Mouse (Mus musculus) olfactory bulb, adult 2 months (tissue): ENCODE data around the gene Col15a1.

Experiments
- CTCF ChIP-seq: fragments of 200-500 bp; IDR thresholded peaks from 2 replicates; pipeline ENCODE4 v1.5.1; 2012; ENCODE audit warnings: low read depth, mild to moderate bottlenecking, low read length, moderate library complexity; ENCODE audit not compliant: insufficient read depth
- POLR2A ChIP-seq: fragments of 200-500 bp; IDR thresholded peaks from 2 replicates; pipeline ENCODE4 v1.6.1; 2012; ENCODE audit warnings: mild to moderate bottlenecking, low read depth, low read length, moderate library complexity; ENCODE audit not compliant: insufficient read depth

DNA sequence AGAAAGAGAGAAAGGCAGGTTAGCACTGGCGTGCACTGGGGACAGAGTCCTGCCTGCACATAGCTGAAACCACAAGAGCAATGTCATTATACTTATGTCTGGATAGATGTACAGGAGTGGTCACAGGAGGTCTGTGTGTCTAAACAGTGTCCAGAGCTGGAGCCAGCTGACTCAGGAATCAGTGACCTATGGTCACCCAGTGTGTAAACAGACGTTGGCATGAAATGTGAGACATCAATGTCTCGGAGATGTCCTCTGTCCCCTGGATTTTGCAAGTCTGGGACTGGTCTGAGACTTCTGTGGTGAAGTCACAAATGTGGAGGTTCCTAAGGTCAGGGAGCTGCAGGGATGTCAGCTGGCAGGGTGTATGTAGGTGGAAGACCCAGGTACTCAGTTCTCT lies 50.2 kb downstream of the Col15a1 start:
- TF ChIP-seq POLR2A (no peak), CTCF (no peak)
